Mouse (Mus musculus) erythroblast, embryonic 14.5 days (primary cell): ENCODE data around the gene Kcnk10.

Experiments used
- GATA1 ChIP-seq: IDR thresholded peaks from 2 replicates; pipeline ENCODE4 v1.6.1; 2012; ENCODE audit warnings: low read length, inconsistent platforms, mixed read lengths
- TAL1 ChIP-seq: IDR thresholded peaks from 3 replicates; pipeline ENCODE4 v1.6.1; 2012; ENCODE audit warnings: low read length, inconsistent platforms, mixed read lengths

GRCm38 (mm10) chr12:98391347-98391746, 186.8 kb downstream of the Kcnk10 start:
- TF ChIP-seq TAL1 (no peak), GATA1 (no peak)
